Comparison of ENCODE assay signal across 8 mouse cellular contexts in the genomic region with DNA sequence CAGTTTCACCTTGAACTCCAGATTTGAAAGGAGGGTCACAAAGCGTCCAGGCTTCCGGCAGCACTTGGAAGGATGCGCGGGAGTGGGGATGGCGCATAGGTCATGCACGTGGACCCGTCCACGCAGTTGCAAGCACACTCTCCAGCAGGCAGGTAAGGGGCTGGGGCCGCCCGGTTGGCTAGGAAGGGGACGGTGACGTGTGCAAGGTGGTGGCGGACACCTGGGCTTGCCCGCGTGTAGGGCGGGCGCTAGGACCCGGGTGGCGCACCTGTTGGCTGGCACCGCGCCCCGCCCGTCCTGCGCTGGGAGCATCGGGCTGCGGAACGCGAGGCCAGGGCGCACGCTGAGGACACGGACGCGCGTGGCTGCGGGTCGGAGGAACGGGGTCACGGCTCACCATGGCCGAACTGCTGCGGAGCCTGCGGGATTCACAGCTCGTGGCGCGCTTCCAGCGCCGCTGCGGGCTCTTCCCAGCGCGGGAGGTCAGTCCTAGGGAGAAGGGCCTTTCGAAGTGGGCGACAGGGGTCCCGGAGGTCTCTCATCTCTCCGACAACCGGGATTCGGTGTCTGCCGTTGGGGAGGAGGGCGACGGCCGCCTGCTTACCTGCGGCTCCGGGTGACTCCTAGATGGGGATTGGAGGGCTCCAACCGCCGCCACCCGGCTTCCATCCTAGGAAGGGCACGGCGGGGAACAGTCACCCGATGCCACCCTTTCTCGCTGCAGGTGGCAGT. TPM values are rescaled to one million over a fixed set of nuclear protein-coding genes. Genes with fewer than 3 reads are reported as not detected.
A peak's percentile ranks its signal among the peaks of the same experiment; 100 is the strongest.
DNase-seq lines count a peak whose midpoint lies in the region; ATAC-seq and TF ChIP-seq lines count a peak whose summit lies in the region.

TSS of gene Sgpp2 (plus strand) at position 325 of the 732 bp plus-strand sequence.

- no peaks in the 10 kb centered on the region for H3K36me3 ChIP-seq in embryonic facial prominence, embryonic 12.5 days
- no peaks in the 10 kb centered on the region for H3K36me3 ChIP-seq in hindbrain, embryonic 12.5 days
- no peaks in the 10 kb centered on the region for H3K36me3 ChIP-seq in midbrain, embryonic 11.5 days (ENCODE audit: control insufficient read depth, insufficient read depth, low read length)
- H3K36me3 ChIP-seq in testis, adult 2 months (ENCODE audit: control insufficient read depth, insufficient read depth, low read length) = no peaks in the 10 kb centered on the region

- H3K9me3 ChIP-seq in embryonic facial prominence, embryonic 12.5 days = no peaks in the 10 kb centered on the region
- H3K9me3 ChIP-seq in hindbrain, embryonic 12.5 days (replicated peaks) = no peaks in the 10 kb centered on the region
- no peaks in the 10 kb centered on the region for H3K9me3 ChIP-seq in midbrain, embryonic 11.5 days (ENCODE audit: control insufficient read depth, low read length)

- peaks cover 27% of the 10 kb centered on the region for H3K4me1 ChIP-seq in embryonic facial prominence, embryonic 12.5 days
- H3K4me1 ChIP-seq in hindbrain, embryonic 12.5 days = peaks cover 25% of the 10 kb centered on the region
- peaks cover 10% of the 10 kb centered on the region for H3K4me1 ChIP-seq in midbrain, embryonic 11.5 days (ENCODE audit: control insufficient read depth, insufficient read depth, low read length)
- peaks cover 18% of the 10 kb centered on the region for H3K4me1 ChIP-seq in testis, adult 2 months (ENCODE audit: control insufficient read depth, insufficient read depth, low read length)

- peak within 1 kb of the TSS; percentile 59 for H3K4me3 ChIP-seq in embryonic facial prominence, embryonic 12.5 days
- H3K4me3 ChIP-seq in hindbrain, embryonic 12.5 days = peak within 1 kb of the TSS; percentile 63
- peak within 1 kb of the TSS; percentile 54 for H3K4me3 ChIP-seq in midbrain, embryonic 11.5 days (ENCODE audit: low read depth, low read length)
- peak within 1 kb of the TSS; percentile 85 for H3K4me3 ChIP-seq in testis, adult 2 months (ENCODE audit: control insufficient read depth, low read depth, low read length)

- TF ChIP-seq CTCF in testis, adult 2 months (IDR thresholded peaks at IDR 0.05; ENCODE audit: control insufficient read depth, insufficient read depth, insufficient replicate concordance, low read depth, low read length) = no peak

- H3K4me2 ChIP-seq in embryonic facial prominence, embryonic 12.5 days (replicated peaks) = peak within 1 kb of the TSS; percentile 100
- peak within 1 kb of the TSS; percentile 100 for H3K4me2 ChIP-seq in hindbrain, embryonic 12.5 days (replicated peaks)
- H3K4me2 ChIP-seq in midbrain, embryonic 11.5 days = peak within 1 kb of the TSS; percentile 100

- under 1% methylated on average over 68 of the region's 68 CpGs for WGBS in embryonic facial prominence, embryonic 12.5 days
- WGBS in hindbrain, embryonic 12.5 days = under 1% methylated on average over 67 of the region's 68 CpGs
- under 1% methylated on average over 68 of the region's 68 CpGs for WGBS in midbrain, embryonic 11.5 days

- peak; percentile 37; the same call in 1 of the 2 replicates for TF ChIP-seq POLR2A in testis, adult 2 months (IDR thresholded peaks at IDR 0.05; ENCODE audit: control insufficient read depth, low read depth, low read length)

- H3K9ac ChIP-seq in embryonic facial prominence, embryonic 12.5 days = peak within 1 kb of the TSS; percentile 47; the same call in 1 of the 2 replicates
- peak within 1 kb of the TSS; percentile 55 for H3K9ac ChIP-seq in hindbrain, embryonic 12.5 days
- peak within 1 kb of the TSS; percentile 55 for H3K9ac ChIP-seq in midbrain, embryonic 11.5 days (ENCODE audit: low read length)

- peaks cover 27% of the 10 kb centered on the region for H3K27me3 ChIP-seq in embryonic facial prominence, embryonic 12.5 days
- H3K27me3 ChIP-seq in hindbrain, embryonic 12.5 days = peaks cover 50% of the 10 kb centered on the region
- peaks cover 21% of the 10 kb centered on the region for H3K27me3 ChIP-seq in midbrain, embryonic 11.5 days (ENCODE audit: control insufficient read depth, insufficient read depth, low read length)
- H3K27me3 ChIP-seq in testis, adult 2 months (ENCODE audit: control insufficient read depth, insufficient read depth, low read length) = no peaks in the 10 kb centered on the region

- H3K27ac ChIP-seq in embryonic facial prominence, embryonic 12.5 days = no peak within 1 kb of the TSS; the same call in 1 of the 2 replicates
- no peak within 1 kb of the TSS for H3K27ac ChIP-seq in hindbrain, embryonic 12.5 days
- no peak within 1 kb of the TSS for H3K27ac ChIP-seq in midbrain, embryonic 11.5 days (ENCODE audit: low read depth, low read length)
- H3K27ac ChIP-seq in testis, adult 2 months (ENCODE audit: control insufficient read depth, insufficient read depth, low read depth, low read length) = 0 out of 2 replicates have a peak within 1 kb of the TSS, but pooled peaks have one; percentile 4

- no peak for ATAC-seq in embryonic facial prominence, embryonic 12.5 days (ENCODE audit: insufficient number of reproducible peaks, insufficient read depth, low FRiP score, low TSS enrichment)
- ATAC-seq in hindbrain, embryonic 12.5 days (ENCODE audit: low FRiP score) = peak; percentile 67
- peak; percentile 64 for ATAC-seq in midbrain, embryonic 11.5 days (ENCODE audit: low FRiP score)

- peak; percentile 26 for DNase-seq in urinary bladder, adult 2 months (ENCODE audit: low spot score)
- no peak for DNase-seq in urinary bladder, postnatal 10 days (ENCODE audit: low spot score)
- peak; percentile 12 to 25 for DNase-seq in left cerebral cortex, adult 8-10 months (ENCODE audit: low spot score in 2 of 2)
- peak; percentile 93 for DNase-seq in midbrain, embryonic 11.5 days (ENCODE audit: low spot score, missing footprints)
- DNase-seq in spleen, postnatal 14 days (ENCODE audit: low spot score in 2 of 2) = no peak

RNA-seq across cellular contexts. Expression of gene Sgpp2, which starts in this region (rescaled TPM):
- 0.87 and 1.0 TPM in 2 replicates for polyA plus RNA-seq in urinary bladder, adult 2 months (2012; rRNA removed)
- polyA plus RNA-seq in embryonic facial prominence, embryonic 12.5 days (2016; fragmentation: Nextera tagmentation; extraction: Ambion mirVana) = 2.9 and 4.2 TPM in 2 replicates
- 1.5 and 2.5 TPM in 2 replicates for polyA plus RNA-seq in hindbrain, embryonic 12.5 days (2016; fragmentation: Nextera tagmentation; extraction: Ambion mirVana)
- 10 to 100 TPM; 12.1 to 14.9 (median 13.5) TPM for total RNA-seq in left cerebral cortex, adult 8-10 months (2022)
- polyA plus RNA-seq in midbrain, embryonic 11.5 days (2014; fragmentation: Nextera tagmentation; extraction: Ambion mirVana) = 1.1 and 2.1 TPM in 2 replicates
- polyA plus RNA-seq in testis, adult 2 months (2012; rRNA removed) = 8.7 and 10.1 TPM in 2 replicates

Comparison
In these comparisons a context has a peak if more than half of its experiments do, and no peak if none do; other contexts are left out.
1. DNase-seq: peak in urinary bladder, adult 2 months (single experiment), left cerebral cortex, adult 8-10 months (2 of 2) and midbrain, embryonic 11.5 days (single experiment); none in urinary bladder, postnatal 10 days (single experiment) and spleen, postnatal 14 days (0 of 2).
2. Peak in every context shown above with its lines, with median percentiles within 50 percentile points of each other: H3K4me2 ChIP-seq, H3K4me3 ChIP-seq and H3K9ac ChIP-seq.